Mouse (Mus musculus) MEL (cell line): Measurements from ENCODE around the gene Herc1. TPM values are rescaled to one million over a fixed set of nuclear protein-coding genes. Genes with fewer than 3 reads are reported as not detected.

Source experiments
- DNase-seq: peaks from one replicate; pipeline ENCODE4 v3.0.0; 2011; ENCODE audit warnings: low read depth, low spot score
- H3K27ac ChIP-seq: 2 replicates; pipeline ENCODE4 v1.5.1; 2012; ENCODE audit warnings: low read depth, mild to moderate bottlenecking, control low read depth, low read length, moderate library complexity; ENCODE audit not compliant: control insufficient read depth
- H3K27me3 ChIP-seq, 2 experiments: fragments of 150-350 bp in 1 of 2; sonication (generic) in 1 of 2; 2 replicates each; pipeline ENCODE4 v1.6.1; 2012; ENCODE audit warnings: low read length in 2 of 2, mild to moderate bottlenecking in 2 of 2, improper control_type of control experiment in 1 of 2, moderate library complexity in 1 of 2; ENCODE audit not compliant: insufficient read depth in 2 of 2, control insufficient read depth in 1 of 2
- H3K36me3 ChIP-seq, 2 experiments: 2 replicates each; pipeline ENCODE4 v1.6.1; 2012 to 2014; ENCODE audit warnings: low read length in 2 of 2, improper control_type of control experiment in 1 of 2, inconsistent platforms in 1 of 2, mild to moderate bottlenecking in 1 of 2; ENCODE audit not compliant: insufficient read depth in 2 of 2, control insufficient read depth in 1 of 2
- H3K4me1 ChIP-seq, 2 experiments: fragments of 150-350 bp in 1 of 2; sonication (generic) in 1 of 2; 2 replicates each; pipeline ENCODE4 v1.6.1; 2012; ENCODE audit warnings: low read length in 2 of 2, improper control_type of control experiment in 1 of 2, mild to moderate bottlenecking in 1 of 2; ENCODE audit not compliant: insufficient read depth in 2 of 2, control insufficient read depth in 1 of 2
- H3K4me3 ChIP-seq, 2 experiments: fragments of 150-350 bp in 1 of 2; sonication (generic) in 1 of 2; 2 replicates each; pipeline ENCODE4 v1.5.1; 2012; ENCODE audit warnings: low read depth in 2 of 2, low read length in 2 of 2, mild to moderate bottlenecking in 2 of 2, moderate library complexity in 2 of 2, control low read depth in 1 of 2, improper control_type of control experiment in 1 of 2; ENCODE audit not compliant: control insufficient read depth in 1 of 2, insufficient read depth in 1 of 2
- H3K79me2 ChIP-seq: 2 replicates; pipeline ENCODE4 v1.6.1; 2012; ENCODE audit warnings: mild to moderate bottlenecking, low read length, moderate library complexity; ENCODE audit not compliant: control insufficient read depth, poor library complexity, insufficient read depth
- H3K9ac ChIP-seq: 2 replicates; pipeline ENCODE4 v1.6.1; 2012; ENCODE audit warnings: low read depth, mild to moderate bottlenecking, control low read depth, low read length, moderate library complexity; ENCODE audit not compliant: control insufficient read depth, poor library complexity, severe bottlenecking
- H3K9me3 ChIP-seq: fragments of 150-350 bp; sonication (generic); replicated peaks from 2 replicates; pipeline ENCODE4 v1.6.1; 2012; ENCODE audit warnings: mild to moderate bottlenecking, low read length, improper control_type of control experiment, moderate library complexity; ENCODE audit not compliant: insufficient read depth
- BHLHE40 ChIP-seq: IDR thresholded peaks from 2 replicates; pipeline ENCODE4 v1.6.1; 2012; ENCODE audit warnings: low read depth, mild to moderate bottlenecking, inconsistent platforms, low read length, improper control_type of control experiment, borderline replicate concordance
- CTCF ChIP-seq, 3 experiments: IDR thresholded peaks in 2 of 3; conservative IDR thresholded peaks in 1 of 3; 2 replicates each; pipeline ENCODE4 v1.5.1; 2011 to 2012; ENCODE audit warnings: low read length in 3 of 3, low read depth in 2 of 3, mild to moderate bottlenecking in 2 of 3, improper control_type of control experiment in 1 of 3, inconsistent platforms in 1 of 3, mixed read lengths in 1 of 3, moderate library complexity in 1 of 3; ENCODE audit not compliant: control insufficient read depth in 1 of 3, insufficient read depth in 1 of 3, poor library complexity in 1 of 3, severe bottlenecking in 1 of 3
- ELF1 ChIP-seq: IDR thresholded peaks from 2 replicates; pipeline ENCODE4 v1.6.1; 2014; ENCODE audit warnings: low read depth, mild to moderate bottlenecking, inconsistent platforms, low read length, improper control_type of control experiment, moderate library complexity
- ETS1 ChIP-seq: IDR thresholded peaks from 2 replicates; pipeline ENCODE4 v1.6.1; 2012; ENCODE audit warnings: low read depth, mild to moderate bottlenecking, inconsistent platforms, low read length, improper control_type of control experiment, moderate library complexity
- GABPA ChIP-seq: IDR thresholded peaks from 2 replicates; pipeline ENCODE4 v1.6.1; 2012; ENCODE audit warnings: low read depth, mild to moderate bottlenecking, inconsistent platforms, low read length, improper control_type of control experiment, moderate library complexity
- MAX ChIP-seq: IDR thresholded peaks from 2 replicates; pipeline ENCODE4 v1.6.1; 2011; ENCODE audit warnings: low read length, improper control_type of control experiment
- MYB ChIP-seq: IDR thresholded peaks from 2 replicates; pipeline ENCODE4 v1.6.1; 2011; ENCODE audit warnings: mild to moderate bottlenecking, low read depth, low read length, improper control_type of control experiment
- MYC ChIP-seq: IDR thresholded peaks from 2 replicates; pipeline ENCODE4 v1.6.1; 2011; ENCODE audit warnings: low read depth, mild to moderate bottlenecking, low read length, improper control_type of control experiment, moderate library complexity
- NELFE ChIP-seq: IDR thresholded peaks from 2 replicates; pipeline ENCODE4 v1.6.1; 2011; ENCODE audit warnings: low read depth, low read length, improper control_type of control experiment
- POLR2A ChIP-seq, 2 experiments: IDR thresholded peaks; 2 replicates each; pipeline ENCODE4 v1.6.1; 2011 to 2012; ENCODE audit warnings: low read length in 2 of 2, mild to moderate bottlenecking in 2 of 2, control low read depth in 1 of 2, improper control_type of control experiment in 1 of 2, low read depth in 1 of 2, moderate library complexity in 1 of 2; ENCODE audit not compliant: control insufficient read depth in 1 of 2, insufficient read depth in 1 of 2, poor library complexity in 1 of 2
- POLR2AphosphoS2 ChIP-seq: IDR thresholded peaks from 2 replicates; pipeline ENCODE4 v1.6.1; 2011; ENCODE audit warnings: low read length, improper control_type of control experiment
- RAD21 ChIP-seq: IDR thresholded peaks from 2 replicates; pipeline ENCODE4 v1.6.1; 2011; ENCODE audit warnings: mild to moderate bottlenecking, low read depth, low read length, improper control_type of control experiment
- SMC3 ChIP-seq: IDR thresholded peaks from 2 replicates; pipeline ENCODE4 v1.6.1; 2011; ENCODE audit warnings: low read depth, low read length, improper control_type of control experiment
- TBP ChIP-seq: IDR thresholded peaks from 2 replicates; pipeline ENCODE4 v1.8.0; 2011; ENCODE audit warnings: low read depth, low read length, improper control_type of control experiment
- TCF12 ChIP-seq: IDR thresholded peaks from 2 replicates; pipeline ENCODE4 v1.6.1; 2014; ENCODE audit warnings: low read depth, mild to moderate bottlenecking, inconsistent platforms, low read length, improper control_type of control experiment, moderate library complexity
- UBTF ChIP-seq: IDR thresholded peaks from 2 replicates; pipeline ENCODE4 v1.6.1; 2012; ENCODE audit warnings: low read depth, mild to moderate bottlenecking, inconsistent platforms, low read length, improper control_type of control experiment, moderate library complexity, borderline replicate concordance; ENCODE audit not compliant: insufficient read depth
- USF1 ChIP-seq: IDR thresholded peaks from 2 replicates; pipeline ENCODE4 v1.6.1; 2014; ENCODE audit warnings: low read depth, mild to moderate bottlenecking, inconsistent platforms, low read length, improper control_type of control experiment, moderate library complexity
- USF2 ChIP-seq, 2 experiments: IDR thresholded peaks; 2 replicates each; pipeline ENCODE4 v1.6.1; 2011 to 2012; ENCODE audit warnings: improper control_type of control experiment in 2 of 2, low read length in 2 of 2, borderline replicate concordance in 1 of 2, inconsistent platforms in 1 of 2, low read depth in 1 of 2, mild to moderate bottlenecking in 1 of 2; ENCODE audit not compliant: insufficient read depth in 1 of 2
- ZC3H11A ChIP-seq: IDR thresholded peaks from 2 replicates; pipeline ENCODE4 v1.6.1; 2012; ENCODE audit warnings: low read depth, mild to moderate bottlenecking, inconsistent platforms, low read length, improper control_type of control experiment
- ZMIZ1 ChIP-seq: IDR thresholded peaks from 2 replicates; pipeline ENCODE4 v1.6.1; 2012; ENCODE audit warnings: low read depth, mild to moderate bottlenecking, inconsistent platforms, low read length, improper control_type of control experiment, moderate library complexity
- polyA plus RNA-seq, 2 experiments: library from polyadenylated mRNA; stranded (reverse) in 1 of 2; unstranded in 1 of 2; fragments of >175 nt in 1 of 2; fragments of >200 nt in 1 of 2; gene quantifications; 2 replicates each; pipeline versions ENCODE4 v1.2.1 to v1.2.4; 2012; ENCODE audit warnings: low replicate concordance in 2 of 2, low read depth in 1 of 2; ENCODE audit not compliant: insufficient read length in 2 of 2, insufficient read depth in 1 of 2, missing spikeins in 1 of 2
- total RNA-seq: library from RNA; depleted of rRNA; stranded (reverse); fragments of 300-350 nt; gene quantifications from 2 replicates; pipeline ENCODE4 v1.2.3, GENCODE M21; 2012

Herc1 gene
- total and polyA plus RNA-seq, 3 experiments: 22.7 to 28.8 (median 23.2) TPM

DNA sequence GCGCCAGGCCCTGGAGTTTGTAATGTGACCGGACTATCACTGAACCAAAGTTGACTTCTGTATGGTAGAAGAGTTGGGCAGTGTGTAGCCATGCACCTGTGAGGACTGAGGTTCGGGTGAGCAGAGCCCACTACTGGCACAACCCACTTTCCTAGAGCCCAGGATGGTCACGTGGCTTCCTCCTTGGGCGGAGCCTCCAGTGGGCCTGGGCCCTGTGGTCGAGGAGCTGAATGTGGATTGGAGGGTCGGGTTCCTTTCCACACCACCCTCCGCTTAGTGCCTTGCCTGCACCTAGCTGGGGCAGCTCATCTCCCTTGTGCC, 162.1 kb downstream of the Herc1 start:
- Histone ChIP-seq H3K27ac (peak overlapping the region; percentile 86), H3K79me2 (peaks cover 4% of the 10 kb centered on the region; the same call in 1 of the 2 replicates), H3K4me1 (peaks cover 0 to 7% of the 10 kb centered on the region in 2 experiments; a peak in 2 of 4 replicates), H3K36me3 (peaks cover 0 to 7% of the 10 kb centered on the region in 2 experiments; a peak in 1 of 4 replicates), H3K9ac (peak overlapping the region; percentile 83), H3K9me3 (no peaks in the 10 kb centered on the region)
- TF ChIP-seq MYC (peak; percentile 72), MYB (no peak), ZMIZ1 (peak; percentile 91), BHLHE40 (peak; percentile 62; the same call in 1 of the 2 replicates), GABPA (no peak), USF1 (peak; percentile 98), MAX (peak; percentile 96), NELFE (peak; percentile 77), POLR2A (IDR thresholded peaks at IDR 0.05; ENCODE audit: control insufficient read depth in 1 of 2, insufficient read depth in 1 of 2, low read depth in 1 of 2, low read length in 2 of 2, poor library complexity in 1 of 2) (peak; percentile 64 to 94; a peak in 2 of 4 replicates), TCF12 (peak; percentile 47; the same call in 1 of the 2 replicates), USF2 (IDR thresholded peaks at IDR 0.05; ENCODE audit: borderline replicate concordance in 1 of 2, insufficient read depth in 1 of 2, low read depth in 1 of 2, low read length in 2 of 2) (peak; percentile 72 to 88), TBP (peak; percentile 87), ELF1 (no peak), ETS1 (0 out of 2 replicates have a peak, but pooled peaks have one; percentile 20), UBTF (no peak)
- TF ChIP-seq, all 39 proteins: peak for 11
- peak; percentile 93 for DNase-seq
- Histone ChIP-seq H3K4me3 (peak overlapping the region; percentile 72 to 77), H3K27me3 (no peaks in the 10 kb centered on the region)

DNA sequence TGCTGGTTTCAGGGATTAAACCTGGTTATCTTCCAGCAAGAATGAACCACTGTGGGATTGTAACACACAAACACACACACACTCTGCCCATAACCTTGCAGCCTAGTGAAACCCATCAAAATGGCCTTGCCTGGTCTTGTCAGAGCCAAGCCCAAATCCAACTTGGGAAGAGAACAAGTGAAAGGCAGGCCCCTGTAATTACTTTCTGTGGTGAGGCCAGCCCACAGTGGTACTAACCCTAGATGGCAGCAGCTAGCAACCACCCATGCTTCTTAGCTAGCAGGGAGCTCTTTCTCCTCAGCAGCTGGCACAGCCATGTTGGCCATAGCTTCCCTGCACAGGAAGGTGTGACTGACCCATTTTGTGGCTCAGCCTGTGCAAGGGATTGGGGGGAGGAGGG, 162.9 kb downstream of the Herc1 start:
- no peaks in the 10 kb centered on the region for H3K27me3 ChIP-seq
- peaks cover 0 to 7% of the 10 kb centered on the region in 2 experiments; a peak in 2 of 4 replicates for H3K4me1 ChIP-seq
- peaks cover 4% of the 10 kb centered on the region; the same call in 1 of the 2 replicates for H3K79me2 ChIP-seq
- no peak overlapping the region for H3K9ac ChIP-seq
- TF ChIP-seq ETS1: no peak
- TF ChIP-seq RAD21: peak; percentile 47
- peak; percentile 41; the same call in 1 of the 2 replicates for TF ChIP-seq ZC3H11A
- 0 out of 2 replicates have a peak, but pooled peaks have one; percentile 28 for TF ChIP-seq POLR2AphosphoS2
- no peak for TF ChIP-seq MAX
- no peak for TF ChIP-seq POLR2A (IDR thresholded peaks at IDR 0.05; ENCODE audit: control insufficient read depth in 1 of 2, insufficient read depth in 1 of 2, low read depth in 1 of 2, low read length in 2 of 2, poor library complexity in 1 of 2)
- peak in 2 of 3 experiments; percentile 35 to 48; a peak in 3 of 6 replicates for TF ChIP-seq CTCF (IDR thresholded peaks at IDR 0.05 in 2 of 3, conservative IDR thresholded peaks at IDR 0.05 in 1 of 3; ENCODE audit: control insufficient read depth in 1 of 3, insufficient read depth in 1 of 3, low read depth in 2 of 3, low read length in 3 of 3, poor library complexity in 1 of 3, severe bottlenecking in 1 of 3)
- TF ChIP-seq SMC3: peak; percentile 60
- TF ChIP-seq, all 39 proteins: peak for 5
- Histone ChIP-seq H3K4me3 (no peak overlapping the region), H3K36me3 (peaks cover 0 to 7% of the 10 kb centered on the region in 2 experiments; a peak in 2 of 4 replicates), H3K9me3 (no peaks in the 10 kb centered on the region), H3K27ac (no peak overlapping the region; the same call in 1 of the 2 replicates)
- peak; percentile 52 for DNase-seq
